Mouse (Mus musculus) Muller cell, postnatal 12 days (primary cell): ENCODE data around the gene Sort1.
"Not testable (repeated sequence)": the region's sequence is repeated elsewhere in the genome, so short reads cannot be mapped to it uniquely, and the experiment has no call there.

Source experiments
- DNase-seq: peaks from one replicate; pipeline ENCODE4 v3.0.0-alpha.2; 2015; ENCODE audit errors: inconsistent ontology term

The Sort1 gene

DNA sequence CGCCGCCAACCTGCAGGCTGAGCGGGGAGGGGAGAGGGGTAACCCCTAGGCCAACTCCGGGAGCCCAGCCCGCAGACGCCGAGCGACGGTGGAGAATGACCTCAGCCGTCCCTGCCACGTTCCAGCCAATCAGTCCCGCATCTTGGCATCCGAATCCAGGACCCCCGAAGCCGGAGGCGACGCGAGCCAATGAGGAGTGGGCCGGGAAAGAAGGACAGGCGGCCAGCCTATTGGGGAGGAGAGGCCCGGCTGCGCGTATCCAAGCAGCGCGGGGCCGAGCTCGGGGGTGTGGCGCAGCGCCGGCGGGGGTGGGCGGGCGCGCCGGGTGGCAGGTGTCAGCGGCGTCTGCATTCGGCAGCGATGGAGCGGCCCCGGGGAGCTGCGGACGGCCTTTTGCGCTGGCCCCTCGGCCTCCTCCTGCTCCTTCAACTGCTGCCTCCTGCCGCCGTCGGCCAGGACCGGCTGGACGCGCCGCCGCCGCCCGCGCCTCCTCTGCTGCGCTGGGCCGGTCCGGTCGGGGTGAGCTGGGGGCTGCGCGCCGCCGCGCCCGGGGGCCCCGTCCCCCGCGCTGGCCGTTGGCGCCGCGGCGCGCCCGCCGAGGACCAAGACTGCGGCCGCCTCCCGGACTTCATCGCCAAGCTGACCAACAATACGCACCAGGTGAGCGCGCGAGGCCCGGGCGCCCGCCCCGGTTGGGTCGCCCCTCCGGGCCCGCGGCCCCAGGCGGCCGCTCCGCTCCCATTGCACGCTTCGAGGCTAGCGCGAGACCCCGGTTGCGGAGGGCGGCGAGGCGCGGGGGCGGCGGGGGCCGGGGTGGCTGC, at the start of gene Sort1:
Gene Sort1, plus strand, starts transcription at position 302 of the 821 bp plus-strand sequence.
- DNase-seq = peak; percentile 94

DNA sequence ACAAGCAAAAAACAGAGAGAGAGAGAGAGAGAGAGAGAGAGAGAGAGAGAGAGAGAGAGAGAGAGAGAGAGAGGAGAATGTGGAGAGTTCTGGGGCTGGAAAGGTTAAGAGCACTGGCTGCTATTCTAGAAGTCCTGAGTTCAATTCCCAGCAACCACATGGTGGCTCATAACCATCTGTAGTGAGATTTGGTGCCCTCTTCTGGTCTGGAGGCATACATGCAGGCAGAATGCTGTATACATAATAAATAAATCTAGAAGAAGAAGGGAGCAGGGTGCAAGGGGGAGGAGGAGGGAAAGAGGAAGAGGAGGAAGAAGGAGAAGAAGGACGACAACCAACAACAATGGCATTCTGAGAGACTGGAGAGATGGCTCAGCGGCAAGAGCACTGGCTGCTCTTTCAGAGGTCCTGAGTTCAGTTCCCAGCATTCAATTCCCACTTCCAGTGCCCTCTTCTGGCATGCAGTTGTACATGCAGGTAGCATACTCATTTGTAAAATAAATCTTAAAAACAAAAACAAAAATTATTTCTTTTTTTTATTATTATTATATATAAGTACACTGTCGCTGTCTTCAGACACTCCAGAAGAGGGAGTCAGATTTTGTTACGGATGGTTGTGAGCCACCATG, 46.3 kb upstream of the Sort1 start:
- not testable (repeated sequence) for DNase-seq

DNA sequence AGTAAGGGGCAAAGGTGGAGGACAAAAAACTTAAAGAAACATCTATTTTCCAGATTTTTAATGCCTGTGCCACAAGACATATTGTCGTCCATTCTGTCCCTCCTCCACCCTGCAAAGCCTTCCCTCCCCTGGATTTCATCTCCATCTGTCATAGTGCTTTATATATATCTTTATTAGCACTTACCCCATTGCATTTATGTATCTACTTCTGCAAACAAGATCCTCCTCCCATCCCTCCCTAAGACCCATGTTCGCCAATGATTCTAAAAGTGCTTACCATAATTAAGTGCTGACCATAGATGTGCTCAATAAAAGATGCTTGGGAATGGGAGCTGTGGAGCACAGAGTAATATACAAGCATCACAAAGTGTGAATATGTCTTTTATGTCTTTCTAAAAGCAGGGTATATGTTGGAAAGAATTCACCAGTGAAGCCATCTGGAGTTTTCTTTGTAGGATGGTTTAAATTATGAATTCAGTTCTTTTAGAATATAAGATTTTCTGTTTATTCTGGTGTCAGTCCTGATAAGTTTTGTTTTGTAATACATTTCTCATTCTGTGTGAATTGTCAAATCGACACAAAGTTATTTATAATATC, 42.5 kb upstream of the Sort1 start:
- DNase-seq = no peak

DNA sequence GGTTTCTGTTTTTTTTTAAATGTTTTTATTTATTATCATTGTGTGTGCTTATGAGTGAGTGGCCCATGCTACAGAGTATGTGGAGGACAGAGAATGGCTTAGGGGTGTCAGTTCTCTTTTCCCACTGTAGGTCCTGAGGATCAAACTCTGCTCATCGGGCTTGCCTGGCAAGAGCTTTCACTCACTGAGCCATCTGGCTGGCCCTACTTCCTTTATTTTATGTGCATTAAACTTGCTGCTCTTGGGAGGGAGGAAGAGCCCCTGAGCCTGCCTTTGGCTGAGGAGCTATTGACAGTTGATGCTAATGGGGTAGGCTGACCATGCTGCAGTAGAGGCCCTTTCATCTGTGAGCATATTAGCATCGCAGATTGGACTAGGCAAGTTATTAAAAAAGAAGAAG, 37.0 kb upstream of the Sort1 start:
- DNase-seq = no peak

DNA sequence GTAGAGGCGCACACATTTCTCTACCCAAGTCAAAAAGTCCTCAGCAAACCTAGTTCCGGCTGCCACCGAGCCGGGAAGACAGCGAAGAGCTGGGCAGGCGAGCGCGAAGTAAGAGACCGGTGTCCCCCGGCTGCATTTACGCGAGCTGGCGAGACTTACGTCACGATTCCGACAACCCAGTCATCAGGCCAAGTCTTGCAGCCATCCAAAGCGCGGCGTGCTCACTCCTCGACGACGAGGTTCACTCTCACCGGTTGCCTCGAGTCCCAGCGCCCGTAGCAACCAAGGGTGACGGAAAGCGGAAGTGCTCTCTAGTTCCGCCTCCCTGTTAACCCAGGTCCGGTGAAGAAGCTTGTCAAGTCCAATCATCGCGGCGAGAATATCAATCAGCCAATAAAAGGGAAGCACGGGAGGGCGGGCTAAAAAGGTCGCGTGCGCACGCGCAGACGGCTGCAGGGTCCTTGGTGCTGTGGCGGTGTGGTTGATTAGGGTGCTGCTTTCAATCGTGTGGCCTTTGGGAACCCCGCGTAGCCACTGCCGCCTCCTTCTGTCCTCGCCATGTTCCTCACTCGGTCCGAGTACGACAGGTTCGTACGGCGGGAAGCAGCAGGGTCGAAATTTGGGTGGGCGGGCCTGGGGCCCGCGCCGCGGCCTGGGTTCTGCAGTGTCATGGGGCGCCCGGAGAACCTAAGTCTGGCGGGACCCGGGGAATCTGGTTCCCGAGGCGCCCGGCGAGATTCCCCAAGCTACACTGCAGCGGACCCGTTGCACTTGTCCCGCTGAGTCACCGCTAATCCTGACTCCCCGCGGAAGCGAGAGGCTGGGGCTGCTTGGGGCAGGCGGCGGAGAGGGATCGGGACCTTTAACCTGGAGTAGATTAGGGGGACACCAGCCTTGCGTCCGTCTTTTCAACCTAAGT, 26.9 kb upstream of the Sort1 start, which contains the start of gene Psma5:
Gene Psma5, plus strand, starts transcription at position 208 of the 919 bp plus-strand sequence.
- DNase-seq = peak; percentile 97

DNA sequence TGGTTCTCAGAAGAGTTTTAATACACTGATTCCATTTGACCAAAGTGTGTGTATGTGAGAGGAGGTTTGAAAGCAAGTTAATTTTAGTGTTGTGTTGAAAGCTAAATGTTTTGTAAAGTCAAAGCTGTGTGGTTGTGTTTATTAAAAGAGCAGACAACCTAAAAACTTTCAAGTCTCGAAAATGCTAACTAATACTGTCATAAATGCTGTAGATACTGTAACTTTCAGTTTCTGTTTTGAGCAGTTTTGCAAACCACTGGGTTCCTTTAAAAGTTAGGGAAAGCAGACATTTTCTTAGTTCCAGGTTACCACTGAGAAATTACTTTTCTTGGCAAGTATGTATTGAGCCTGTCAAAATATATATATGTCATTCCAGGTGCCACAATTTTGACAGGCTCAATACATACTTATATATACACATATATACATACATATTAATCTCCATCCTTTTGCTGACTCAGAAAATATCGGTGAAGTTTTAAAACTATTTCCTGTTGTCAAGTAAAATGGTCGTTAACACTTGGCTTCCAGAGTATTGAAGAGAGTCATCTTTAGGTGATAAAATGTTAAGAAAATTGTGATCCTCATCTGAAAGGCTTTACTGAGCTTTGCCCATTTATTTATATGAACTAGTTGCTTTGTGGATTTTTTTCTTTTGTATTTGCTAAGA, 25.9 kb upstream of the Sort1 start:
- peak; percentile 22 for DNase-seq

DNA sequence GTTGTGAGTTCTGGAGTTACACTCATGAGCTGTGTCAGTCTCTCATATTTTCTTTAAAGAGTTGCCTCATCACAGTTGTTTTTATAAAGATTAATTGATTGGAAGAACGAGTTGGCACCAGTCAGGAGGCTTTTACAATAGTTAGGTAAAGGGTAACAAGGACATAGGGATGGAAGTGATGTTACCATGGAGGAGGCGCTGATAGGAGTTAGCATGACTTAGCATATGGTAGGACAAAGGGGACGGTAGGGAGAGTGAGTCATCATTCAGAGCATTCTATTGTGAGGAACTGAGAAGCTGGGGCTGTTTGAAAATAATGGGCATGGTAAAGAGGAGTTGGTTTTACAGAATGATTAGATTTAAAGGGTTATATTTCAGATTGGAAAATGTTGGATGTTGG, 24.6 kb upstream of the Sort1 start:
- DNase-seq = peak; percentile 41

DNA sequence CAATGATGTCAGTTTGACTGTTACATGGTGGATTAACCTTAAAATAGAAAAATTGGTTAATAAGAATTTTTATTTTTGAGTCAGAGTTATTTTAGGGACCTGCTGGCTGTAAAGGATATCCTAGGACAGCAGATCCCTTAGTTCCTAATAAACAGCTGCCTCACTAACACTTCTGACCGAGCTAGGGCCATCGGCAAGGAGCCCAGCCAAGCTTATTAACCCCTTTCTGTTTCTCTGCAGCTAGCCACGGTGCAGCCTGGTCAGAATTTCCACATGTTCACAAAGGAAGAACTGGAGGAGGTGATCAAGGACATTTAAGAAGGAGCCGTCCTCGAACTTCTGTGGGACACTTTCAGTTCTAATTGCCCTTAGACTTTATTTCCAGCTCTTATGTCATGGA, 4.4 kb upstream of the Sort1 start:
- DNase-seq = not testable (repeated sequence)

DNA sequence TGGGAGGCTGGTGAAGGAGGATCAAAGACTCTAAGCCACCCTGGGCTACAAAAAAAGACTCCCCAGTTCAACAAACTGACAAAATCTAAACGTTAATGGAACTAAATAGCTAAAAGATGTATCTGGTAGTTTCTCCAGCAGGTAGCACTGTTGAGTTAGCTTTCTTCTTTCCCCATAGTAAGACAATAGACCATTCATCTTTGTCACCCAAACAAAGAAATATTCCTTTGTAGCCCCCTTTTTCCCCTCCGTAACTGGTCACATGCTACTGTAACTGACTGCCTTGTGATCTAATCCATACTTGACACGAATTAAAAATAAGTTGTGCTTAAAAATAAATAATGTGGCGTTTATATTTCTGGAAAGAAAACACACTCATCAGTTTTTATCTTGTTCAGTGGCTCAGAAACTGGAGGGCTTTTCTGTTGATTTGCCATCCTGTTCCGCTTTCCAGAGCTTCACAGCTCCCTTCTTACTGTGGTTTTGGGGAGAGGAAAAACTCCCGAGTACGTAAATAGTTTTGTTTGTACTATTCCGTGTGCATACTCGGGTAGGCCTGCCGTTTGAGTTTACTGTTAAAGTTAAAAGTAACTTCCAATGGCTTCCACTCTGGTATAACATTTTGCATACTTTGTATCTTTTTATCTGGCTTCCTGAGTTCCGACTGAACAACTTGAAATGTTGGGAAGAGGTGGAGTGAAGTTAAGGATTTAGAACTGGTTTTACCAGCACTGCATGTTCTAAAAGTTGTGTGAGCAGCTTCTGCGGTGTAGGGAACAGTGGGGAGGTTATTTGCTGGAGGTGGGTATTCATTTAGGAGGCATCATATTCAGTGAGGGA, 1.3 kb upstream of the Sort1 start:
- peak; percentile 68 for DNase-seq

DNA sequence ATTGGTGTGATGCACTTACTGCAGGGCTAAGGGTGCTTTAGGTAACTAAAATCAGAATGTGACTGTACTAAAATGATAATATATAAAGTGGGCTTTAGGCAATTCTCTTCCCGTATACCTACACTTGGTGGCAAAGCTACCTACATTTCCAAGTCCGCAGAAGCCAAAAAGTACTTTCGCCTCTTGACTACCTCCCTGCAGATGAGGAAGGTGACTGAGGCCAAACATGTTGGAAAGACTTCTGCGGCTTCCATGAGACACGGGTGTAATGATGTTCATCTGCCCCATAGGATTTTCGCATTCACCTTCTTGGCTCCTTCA, 681 bp upstream of the Sort1 start:
- DNase-seq = no peak

DNA sequence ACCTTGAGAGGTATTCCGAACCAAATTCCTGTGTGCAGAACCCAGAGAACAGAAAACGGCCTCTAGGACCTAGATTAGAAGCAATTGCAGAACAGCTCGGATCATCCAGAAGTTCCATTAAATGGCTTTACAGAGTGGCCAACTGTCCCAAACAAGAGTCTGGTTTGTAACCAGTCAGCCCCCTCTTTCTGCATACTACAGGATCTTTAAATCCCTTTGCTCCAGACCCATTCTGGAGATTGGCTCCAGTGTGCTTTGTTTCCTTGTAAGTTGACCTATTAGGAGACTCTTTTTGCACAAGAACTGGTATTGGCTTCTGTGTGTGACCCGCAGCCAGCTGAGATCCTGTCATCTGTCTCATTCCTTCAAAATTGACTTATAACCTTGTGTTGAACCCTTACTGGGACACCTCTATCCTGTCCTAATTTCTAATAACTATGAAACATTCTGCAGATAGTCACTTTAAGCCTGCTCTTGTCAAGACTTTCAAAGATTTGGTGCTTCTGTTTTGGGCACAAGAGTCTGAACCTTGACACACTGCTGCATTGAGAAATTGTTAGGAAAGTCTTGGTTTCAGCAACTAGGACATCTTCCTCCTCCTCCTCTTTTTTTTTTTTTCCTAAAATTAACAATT, 1.3 kb downstream of the Sort1 start:
- DNase-seq = peak; percentile 21

DNA sequence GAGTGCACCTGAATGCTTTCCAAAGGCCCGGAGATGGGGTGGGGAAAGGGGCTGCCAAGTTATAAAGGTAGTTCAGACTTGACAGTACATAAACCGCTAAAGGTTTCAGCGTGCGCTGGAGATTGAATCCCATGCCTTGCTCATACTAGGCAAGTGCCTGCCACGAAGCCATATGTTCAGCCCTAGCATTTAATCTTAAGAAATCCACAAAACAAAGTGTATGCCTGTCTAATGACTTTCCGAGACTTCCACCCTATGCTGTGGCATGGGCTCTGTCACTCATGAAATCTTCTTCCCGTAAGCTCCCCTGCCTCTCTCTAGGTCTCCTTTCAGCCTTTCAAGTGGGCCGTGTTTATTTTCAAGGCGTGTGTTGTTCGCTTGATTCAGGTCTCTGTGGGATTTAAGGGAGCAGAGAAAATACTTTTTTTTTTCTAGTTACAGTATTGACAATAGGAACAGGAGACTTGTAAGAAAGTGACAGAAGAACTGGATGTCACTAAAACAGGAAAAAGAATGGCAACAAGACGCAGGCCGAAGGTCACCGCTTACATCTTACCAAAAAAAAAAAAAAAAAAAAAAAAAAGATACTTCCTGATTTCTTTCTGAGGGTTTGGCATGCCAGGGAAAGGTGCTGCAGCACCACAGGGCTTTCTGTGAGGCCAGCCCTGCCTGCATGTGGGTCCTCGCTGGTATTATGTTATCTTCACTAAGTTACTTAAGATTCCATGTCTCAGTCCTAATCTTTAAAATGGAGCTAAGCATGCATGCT, 3.0 kb downstream of the Sort1 start:
- DNase-seq = no peak

DNA sequence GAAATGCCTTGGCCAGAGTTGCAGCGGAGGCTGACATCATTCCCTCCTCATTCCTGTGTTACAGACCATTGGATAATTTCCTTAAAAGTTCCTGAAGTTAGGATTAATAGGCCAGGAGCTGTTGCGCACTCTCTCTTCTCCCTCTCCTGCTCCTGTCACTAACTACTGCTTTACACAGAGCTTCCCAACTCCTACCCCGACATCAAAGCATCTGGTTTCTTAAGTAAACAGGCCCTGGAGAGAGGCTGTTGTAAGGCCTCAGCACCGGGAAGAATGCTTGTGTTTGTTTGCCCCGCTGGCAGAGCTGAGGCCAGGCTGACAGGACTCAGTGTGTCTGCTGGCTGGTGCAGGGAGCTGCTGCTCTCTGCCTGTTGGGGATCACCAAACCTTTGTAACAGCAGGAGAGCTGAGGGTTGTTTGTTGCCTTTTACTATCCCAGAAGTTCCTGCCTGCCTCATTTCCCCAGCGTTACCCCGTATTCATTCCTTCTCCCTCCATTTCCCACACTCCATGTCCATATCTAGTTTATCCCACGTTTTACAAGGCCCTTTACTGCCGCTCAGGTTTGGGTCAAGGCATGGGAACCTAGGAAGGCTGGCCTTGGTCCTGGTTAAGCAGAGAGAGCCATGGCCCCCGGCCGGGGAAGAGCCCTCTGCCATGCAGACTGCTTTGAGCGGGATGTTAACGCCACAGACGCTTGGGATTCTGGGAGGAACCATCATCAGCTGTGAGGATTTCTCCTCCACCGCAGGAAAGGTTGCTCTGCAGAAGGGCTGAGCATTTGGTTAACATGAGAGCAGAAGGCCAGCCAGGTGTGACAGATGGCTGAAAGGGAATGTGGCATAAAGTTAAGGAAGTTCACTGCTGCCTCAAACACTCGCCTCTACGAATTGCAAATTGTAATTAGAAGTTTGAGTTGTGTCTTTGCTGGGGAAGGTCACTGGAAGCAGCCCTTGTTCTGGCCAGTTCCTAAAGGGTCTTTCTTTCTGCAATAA, 4.2 kb downstream of the Sort1 start:
- DNase-seq = peak; percentile 54

DNA sequence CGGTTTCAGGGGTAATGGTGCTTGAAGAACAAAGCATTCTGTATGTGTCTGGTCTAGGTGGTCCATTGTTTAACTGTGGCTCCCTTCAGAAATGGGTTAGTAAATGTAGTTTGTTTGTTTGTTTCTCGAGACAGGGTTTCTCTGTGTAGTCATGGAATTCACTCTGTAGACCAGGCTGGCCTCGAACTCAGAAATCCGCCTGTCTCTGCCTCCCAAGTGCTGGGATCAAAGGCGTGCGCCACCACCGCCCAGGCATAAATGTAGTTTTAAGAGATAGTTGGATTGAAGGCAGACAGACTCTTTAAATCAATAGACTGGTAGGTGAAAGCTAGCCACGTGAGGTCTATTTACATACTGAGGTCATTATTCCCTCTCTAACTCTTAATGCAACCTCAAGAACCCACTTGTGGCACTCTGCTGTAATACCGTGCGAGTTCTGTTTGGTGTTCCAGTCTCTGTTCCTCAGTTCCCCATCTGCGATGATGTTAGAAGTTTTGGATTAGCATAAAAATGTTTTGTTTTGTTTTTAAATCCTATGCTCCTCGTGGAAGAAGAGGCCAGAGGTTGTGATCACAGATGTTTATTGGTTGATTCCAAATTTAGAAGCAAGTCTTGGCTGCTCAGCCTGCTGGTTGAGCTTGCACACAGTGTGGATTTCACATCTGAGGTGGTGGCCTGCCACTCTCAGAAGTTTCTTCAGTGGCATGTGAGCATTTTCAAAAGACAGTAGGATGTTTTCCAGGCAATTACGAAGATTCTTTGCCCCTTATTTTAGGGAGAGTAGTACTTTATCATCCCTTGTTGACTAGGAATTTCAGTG, 5.6 kb downstream of the Sort1 start:
- DNase-seq = no peak

DNA sequence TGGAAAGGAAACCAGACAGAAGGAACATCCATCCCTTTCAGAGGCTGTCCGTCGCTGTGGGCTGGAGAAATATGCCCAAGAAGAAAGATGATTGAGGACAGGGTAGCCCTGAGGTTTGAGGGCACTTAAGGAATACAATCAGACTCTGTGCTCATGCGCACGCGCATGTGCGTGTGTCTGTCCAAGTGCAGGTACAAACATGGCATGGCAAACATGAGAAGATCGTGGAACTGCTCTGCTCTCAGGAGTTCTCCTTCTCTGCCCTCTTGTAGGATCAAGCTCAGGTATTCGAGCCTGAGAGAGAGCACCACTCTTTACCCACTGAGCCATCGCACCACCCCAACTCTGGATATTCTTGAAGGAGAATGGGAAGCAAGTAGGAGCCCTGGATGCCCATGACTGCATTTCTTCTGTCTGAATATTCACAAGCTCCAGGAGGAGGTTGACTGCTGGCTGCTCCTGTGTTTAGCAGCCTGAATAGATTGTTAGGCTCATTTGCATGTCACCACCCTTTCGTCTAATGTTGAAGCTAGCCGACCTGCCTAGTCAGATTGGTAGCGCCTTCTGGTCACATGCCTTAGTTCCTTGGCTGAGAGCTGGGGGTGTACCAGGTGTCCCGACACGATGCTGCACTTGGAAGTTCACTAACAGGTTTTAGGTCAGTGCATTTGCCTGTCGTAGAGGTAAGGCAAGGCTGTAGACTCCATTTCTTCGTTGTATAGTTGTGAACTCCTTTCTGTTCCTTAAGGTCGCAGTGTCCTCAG, 7.3 kb downstream of the Sort1 start:
- no peak for DNase-seq

DNA sequence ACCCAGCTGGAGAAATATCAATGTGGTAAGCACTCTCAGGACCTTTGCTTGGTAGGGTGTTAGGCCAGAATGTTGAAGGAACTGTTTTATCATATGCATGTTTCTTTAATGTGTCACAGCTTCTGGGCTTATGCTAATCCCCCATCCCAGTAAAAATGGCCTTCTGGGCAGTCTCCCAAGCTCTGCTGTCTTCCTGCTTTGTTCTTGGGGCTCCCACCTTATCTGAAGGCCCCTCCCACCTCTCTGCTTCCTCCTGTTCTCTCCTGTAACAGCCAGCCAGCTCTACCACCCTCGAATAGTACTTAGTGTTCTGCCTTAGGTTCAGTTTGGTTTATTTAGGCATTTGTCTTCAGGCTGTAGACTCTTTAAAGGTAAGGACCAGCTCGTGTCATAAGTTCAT, 10.5 kb downstream of the Sort1 start:
- no peak for DNase-seq
